Mouse (Mus musculus) gastrocnemius, postnatal 10 days (tissue): Measurements from ENCODE around the gene Nkd1. TPM values are rescaled to one million over a fixed set of nuclear protein-coding genes. Genes with fewer than 3 reads are reported as not detected.
A peak's percentile ranks its signal among the peaks of the same experiment; 100 is the strongest.

Experiments used
- DNase-seq: peaks from one replicate; pipeline ENCODE4 v3.0.0; 2021; ENCODE audit warnings: mixed read lengths
- total RNA-seq, 2 experiments: library from RNA; stranded (reverse); gene quantifications; 2 replicates each; pipeline ENCODE4 v1.2.3; 2021

Nkd1 gene
- total RNA-seq, 2 experiments from 2014 or later: 6.5 to 8.2 TPM

DNA sequence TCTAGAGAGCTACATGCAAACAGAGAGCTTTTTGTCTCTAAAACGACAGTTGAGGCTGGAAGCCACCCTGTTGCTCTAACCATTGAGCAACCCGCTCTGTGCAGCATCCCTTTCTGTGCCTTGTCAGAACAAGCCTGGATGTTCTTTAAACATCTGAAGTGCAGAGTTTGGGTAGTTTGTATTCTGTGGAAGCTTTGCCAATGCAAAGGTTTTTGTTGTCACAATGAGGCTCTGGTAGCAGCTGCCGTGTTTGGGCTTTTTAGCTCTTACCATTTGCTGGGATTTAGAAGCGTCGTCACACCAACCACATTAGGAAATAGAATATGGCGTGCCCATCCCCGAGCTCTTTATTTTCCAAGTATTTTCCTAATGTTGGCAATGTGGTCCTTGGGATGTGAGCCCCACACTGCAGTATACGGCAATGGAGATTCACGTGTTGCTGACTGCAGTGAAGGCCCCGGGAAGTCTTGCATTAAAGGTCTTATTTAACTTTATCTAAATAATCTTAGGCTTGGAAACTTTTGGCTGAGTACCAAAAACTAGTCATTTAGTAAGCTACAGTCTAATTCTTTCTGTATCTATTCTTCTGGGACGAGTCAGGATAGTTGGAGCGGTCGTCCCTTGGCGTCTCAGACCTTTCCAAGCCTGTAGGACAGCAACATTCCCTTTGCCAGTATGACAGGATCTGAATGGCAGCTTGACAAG, 51.9 kb downstream of the Nkd1 start:
- DNase-seq: no peak

DNA sequence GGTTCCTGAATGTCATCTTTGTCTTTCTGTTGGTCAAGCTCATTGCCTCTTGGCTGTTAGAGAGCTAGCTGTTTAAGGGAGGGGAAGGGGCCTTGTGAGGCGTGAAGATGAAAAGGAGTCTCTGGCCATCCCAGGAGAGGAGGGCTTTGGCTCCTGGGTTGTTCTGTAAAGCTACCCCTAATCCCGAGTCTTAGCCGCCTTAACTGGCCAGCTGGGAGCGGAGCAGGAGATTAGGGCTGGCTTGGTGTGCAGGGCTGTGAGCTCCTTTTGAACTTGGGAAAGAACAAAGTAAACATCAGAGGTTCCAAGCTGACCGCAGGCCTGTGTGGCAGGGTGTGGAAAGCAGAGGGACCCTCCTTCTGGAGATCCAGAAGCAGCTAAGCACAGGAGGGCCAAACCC, 53.8 kb downstream of the Nkd1 start:
- no peak for DNase-seq

DNA sequence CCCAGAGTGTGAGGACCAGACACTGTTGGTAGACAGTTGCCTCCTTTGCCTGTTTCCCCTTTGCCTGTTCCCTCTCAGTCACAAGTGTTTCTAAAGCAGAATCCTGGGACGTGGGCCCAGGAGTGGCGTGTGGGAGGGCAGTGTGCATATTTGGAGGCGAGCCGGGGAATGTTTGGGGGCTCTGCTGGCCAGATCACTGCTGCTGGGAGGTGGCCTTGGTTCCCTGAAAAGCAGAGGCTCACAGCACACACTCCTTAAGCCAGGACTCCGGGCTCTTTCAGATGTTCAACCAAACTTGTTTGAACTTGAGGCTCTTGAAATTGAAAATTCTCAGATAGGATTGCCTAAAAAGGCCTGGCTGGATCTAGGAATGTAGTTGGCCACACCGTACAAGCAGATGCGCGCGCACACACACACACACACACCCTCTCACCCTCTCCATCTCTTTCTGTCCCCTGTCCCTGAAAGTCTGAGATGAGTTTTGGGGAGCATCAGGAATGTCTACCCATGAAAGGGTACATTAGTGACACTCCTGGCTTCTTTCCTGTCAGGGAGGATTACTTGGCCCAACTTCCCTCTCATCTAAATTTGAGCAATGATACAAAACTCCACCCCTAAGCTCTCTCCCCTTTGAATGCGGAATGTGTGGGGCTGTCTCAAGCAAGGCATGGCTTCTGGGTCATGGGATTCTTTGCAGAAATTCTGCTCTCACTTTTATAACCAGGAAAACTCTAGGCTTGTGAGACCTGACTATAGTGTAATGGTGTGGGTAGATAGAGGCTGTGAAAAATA, 55.4 kb downstream of the Nkd1 start:
- DNase-seq: peak; percentile 52

- no peak for DNase-seq
Observed at GRCm38 (mm10) chr8:88577666-88578065, 56.5 kb downstream of the Nkd1 start.

DNA sequence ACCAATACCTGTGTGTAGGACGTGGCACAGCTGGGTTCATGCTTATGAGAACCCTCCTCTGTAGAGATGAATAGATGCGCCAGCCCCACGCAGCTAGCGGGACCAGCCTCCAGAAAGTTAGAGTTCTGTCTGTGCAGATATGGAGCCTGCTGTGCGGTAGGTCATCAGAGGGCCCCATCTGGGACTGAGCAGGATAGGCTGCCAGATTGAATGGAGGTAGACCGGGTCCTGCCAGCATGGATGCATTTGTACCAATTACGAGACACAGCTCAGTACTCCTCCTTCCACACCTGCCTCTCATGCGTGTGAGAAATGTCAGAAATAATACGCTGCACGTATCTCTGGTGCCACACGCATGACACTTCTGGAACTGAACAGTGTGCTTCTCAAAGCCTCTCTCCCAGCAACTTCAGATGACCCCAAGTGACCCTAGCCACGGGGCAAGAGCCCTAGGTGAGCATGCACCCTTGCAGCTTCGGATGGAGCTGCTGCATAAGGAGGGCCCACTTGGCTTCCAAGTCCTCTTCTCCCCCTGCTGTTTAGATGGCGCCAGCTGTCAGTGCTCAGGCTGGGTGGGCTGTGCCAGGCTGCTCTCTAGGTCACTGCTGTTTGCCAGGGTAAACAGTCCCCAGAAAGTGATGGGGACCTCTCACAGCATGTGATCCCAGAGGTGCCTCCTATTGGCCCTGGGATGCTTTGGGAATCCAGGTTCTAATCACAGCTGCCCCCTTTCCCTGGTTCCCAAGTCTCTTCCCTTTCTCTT, 57.4 kb downstream of the Nkd1 start:
- no peak for DNase-seq

- DNase-seq: no peak
Observed at GRCm38 (mm10) chr8:88579246-88579645, 58.1 kb downstream of the Nkd1 start.

GRCm38 (mm10) chr8:88579668-88580330, 58.6 kb downstream of the Nkd1 start:
- no peak for DNase-seq

GRCm38 (mm10) chr8:88580785-88581184, 59.6 kb downstream of the Nkd1 start:
- DNase-seq: no peak

DNA sequence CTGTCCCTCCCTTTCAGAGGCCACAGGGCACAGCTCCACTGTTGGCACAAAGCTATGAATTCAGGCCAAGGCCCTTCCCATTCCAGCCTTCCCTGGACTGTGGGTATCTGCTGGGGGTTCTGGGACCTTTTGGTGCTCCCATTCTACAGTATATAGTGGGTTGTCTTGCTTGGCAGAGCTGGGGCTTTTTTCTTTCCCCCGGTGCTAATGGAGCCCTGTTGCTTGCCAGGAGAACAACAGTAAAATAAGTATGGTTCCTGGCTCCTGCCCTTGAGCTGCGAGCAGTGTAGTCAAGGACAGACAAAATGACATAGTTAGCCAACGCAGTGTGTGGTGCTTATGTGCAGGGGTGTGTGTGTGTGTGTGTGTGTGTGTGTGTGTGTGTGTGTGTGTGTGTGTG, 62.7 kb downstream of the Nkd1 start:
- DNase-seq: no peak

- no peak for DNase-seq
Observed at GRCm38 (mm10) chr8:88588205-88588889, 67.2 kb downstream of the Nkd1 start.

GRCm38 (mm10) chr8:88590226-88590625, 69.1 kb downstream of the Nkd1 start:
- DNase-seq: no peak

DNA sequence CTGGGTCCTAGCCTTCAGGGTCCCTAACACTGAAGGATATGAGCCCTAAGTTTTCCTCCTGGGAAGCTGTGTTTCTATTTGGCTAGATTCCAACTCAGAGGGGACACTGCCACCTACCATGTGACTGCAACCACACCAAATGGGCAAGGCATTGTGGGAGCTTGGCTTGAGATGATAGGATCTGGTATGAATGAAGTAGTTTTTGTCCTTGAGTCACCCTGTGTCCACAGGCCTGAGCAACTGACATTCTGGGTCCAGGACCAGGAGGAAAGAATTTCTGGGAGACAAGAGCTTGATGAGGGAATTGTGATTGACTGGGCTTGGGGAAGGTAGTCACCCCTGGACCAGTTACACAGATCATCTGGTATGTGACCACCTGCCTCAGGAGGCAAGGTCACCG, 72.8 kb downstream of the Nkd1 start:
- DNase-seq: no peak

DNA sequence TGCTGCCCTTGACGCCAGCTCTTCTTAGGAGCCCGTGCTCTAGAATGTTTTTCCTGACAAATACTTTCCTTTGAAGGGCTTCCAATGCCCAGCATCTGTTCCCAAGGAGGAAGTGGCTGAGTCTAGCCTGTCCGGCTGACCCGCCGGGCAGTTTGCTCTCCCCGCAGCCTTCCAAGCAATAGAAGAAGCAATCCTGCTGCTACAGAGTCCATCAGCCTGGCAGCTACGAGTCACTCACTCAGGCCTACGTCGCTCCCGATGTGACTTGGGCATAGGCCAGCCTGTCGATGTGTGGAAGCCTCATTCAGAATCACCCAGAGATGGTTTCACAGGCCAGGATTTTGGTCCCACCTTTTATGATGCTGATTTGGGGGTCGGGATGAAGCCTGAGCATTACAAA, 74.9 kb downstream of the Nkd1 start:
- DNase-seq: no peak

GRCm38 (mm10) chr8:88598578-88598977, 77.4 kb downstream of the Nkd1 start:
- DNase-seq: no peak

DNA sequence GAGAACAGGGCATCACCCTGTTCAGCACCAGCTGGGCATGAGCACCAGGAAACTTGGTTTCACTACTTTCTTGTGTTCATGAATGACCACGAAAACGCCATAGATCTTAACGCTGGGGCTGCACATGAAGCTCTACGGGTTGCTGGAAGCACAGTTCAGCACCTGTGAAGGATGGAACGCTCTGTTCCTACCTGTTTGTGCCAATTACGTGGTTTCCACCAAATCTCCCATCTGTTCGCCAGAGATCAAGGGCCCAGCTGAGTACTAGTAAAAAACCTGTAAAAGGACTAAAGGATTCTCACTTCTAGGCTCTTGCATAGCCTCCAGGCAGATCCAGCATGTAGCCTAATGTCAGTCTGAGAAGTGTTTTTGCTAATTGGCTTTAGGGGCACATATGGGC, 78.3 kb downstream of the Nkd1 start:
- no peak for DNase-seq

DNA sequence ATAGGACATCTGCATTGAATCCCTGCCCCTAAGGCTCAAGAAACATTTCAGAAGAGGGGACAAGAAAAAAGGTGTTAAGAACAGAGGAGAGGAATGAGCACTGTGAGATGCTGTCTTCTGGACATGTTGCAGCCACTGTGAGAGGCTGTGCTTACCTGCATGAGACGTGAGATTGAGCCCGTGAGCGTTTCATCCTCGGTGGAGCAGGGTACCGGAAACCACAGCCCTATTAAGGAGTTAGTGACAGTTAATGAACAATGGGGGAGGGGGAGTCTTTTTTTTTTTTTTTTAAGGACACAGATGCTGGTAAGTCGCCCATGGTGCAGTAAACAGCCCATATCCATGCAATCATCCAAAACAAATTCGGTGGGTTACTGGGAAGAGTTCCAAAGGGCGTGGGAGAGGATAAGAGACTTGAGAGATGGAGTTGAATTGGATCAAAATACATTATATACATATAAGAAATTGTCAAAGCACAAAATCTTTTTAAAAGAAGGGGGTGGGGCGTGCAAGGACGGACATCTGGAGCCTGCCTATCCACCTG, 82.4 kb downstream of the Nkd1 start:
- no peak for DNase-seq

- peak; percentile 60 for DNase-seq
Observed at GRCm38 (mm10) chr8:88604065-88605038, 83.2 kb downstream of the Nkd1 start.

GRCm38 (mm10) chr8:88605361-88606040, 84.3 kb downstream of the Nkd1 start:
- DNase-seq: no peak

DNA sequence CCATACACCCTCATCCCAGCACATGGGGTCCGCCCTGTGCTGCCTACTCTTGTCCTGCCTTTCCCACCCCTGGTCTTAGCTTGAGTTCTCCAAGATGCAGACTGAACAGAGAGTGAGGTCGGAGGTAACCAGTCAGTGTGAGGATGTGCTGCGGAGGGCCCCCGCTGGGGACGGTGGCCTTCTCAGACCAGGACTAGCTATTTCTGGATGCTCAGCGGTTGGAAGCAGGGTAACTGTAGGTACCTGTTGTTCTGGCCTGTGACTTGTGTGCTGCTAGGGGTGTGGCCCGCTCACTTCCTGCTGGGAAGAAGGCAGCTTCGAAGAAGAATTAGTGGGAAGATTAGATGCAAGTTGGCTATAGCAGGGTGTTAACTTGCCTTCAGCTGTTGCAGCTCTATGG, 87.9 kb downstream of the Nkd1 start:
- no peak for DNase-seq

DNA sequence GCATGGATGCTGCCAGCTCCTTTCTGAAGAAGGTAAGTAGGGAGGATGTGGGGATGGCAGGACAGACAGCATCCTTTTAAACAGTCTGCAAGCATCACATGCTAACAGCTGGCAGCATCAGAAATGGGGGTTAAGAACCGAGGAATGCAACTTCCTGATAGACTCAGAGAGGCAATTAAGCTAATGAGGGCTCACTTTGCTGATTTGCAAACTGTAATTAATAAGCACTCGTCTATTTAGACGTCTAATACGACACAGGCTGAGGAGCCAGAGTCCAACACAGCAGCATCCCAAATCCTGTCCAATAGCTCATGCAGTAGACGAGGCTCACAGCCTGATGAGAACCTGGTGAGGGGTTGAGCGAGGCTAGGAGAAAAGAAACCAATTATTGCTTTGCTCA, 89.1 kb downstream of the Nkd1 start:
- no peak for DNase-seq
